Mouse (Mus musculus) bone marrow macrophage, adult 2 months (primary cell): Measurements from ENCODE around the gene Tmprss11d.

ENCODE experiments used
- CTCF ChIP-seq: IDR thresholded peaks from 2 replicates; pipeline ENCODE4 v1.5.1; 2012; ENCODE audit warnings: low read depth, mild to moderate bottlenecking, low read length, moderate library complexity
- POLR2A ChIP-seq: IDR thresholded peaks from 2 replicates; pipeline ENCODE4 v1.6.1; 2012; ENCODE audit warnings: mild to moderate bottlenecking, low read depth, low read length, borderline replicate concordance

- TF ChIP-seq CTCF, result no peak
- TF ChIP-seq POLR2A, result no peak
Measured at GRCm38 (mm10) chr5:86373320-86373719, at the start of gene Tmprss11d.
